Mouse (Mus musculus) heart, postnatal 0 days (tissue): ENCODE measurements around the gene Adgrg3. TPM values are rescaled to one million over a fixed set of nuclear protein-coding genes. Genes with fewer than 3 reads are reported as not detected.

Experiments used
- ATAC-seq: fragments of 200-750 bp; cut with Nextera tagmentation; 2 replicates; pipeline ENCODE4 v1.8.0; 2017; ENCODE audit warnings: low read depth, moderate number of reproducible peaks, moderate library complexity; ENCODE audit not compliant: insufficient read depth
- DNase-seq: peaks from one replicate; pipeline ENCODE4 v3.0.0-alpha.2; 2016; ENCODE audit warnings: low spot score
- H3K27ac ChIP-seq: fragments of 300-500 bp; sonication (generic); 2 replicates; pipeline ENCODE4 v1.5.1; 2014; ENCODE audit warnings: low read depth, mild to moderate bottlenecking
- H3K27me3 ChIP-seq: fragments of 300-500 bp; sonication (generic); 2 replicates; pipeline ENCODE4 v1.6.1; 2014; ENCODE audit warnings: low read length, mixed read lengths; ENCODE audit not compliant: control insufficient read depth, insufficient read depth
- H3K36me3 ChIP-seq: fragments of 300-500 bp; sonication (generic); replicated peaks from 2 replicates; pipeline ENCODE4 v1.6.1; 2014; ENCODE audit warnings: low read length, mixed read lengths; ENCODE audit not compliant: control insufficient read depth, insufficient read depth
- H3K4me1 ChIP-seq: fragments of 300-500 bp; sonication (generic); 2 replicates; pipeline ENCODE4 v1.6.1; 2014; ENCODE audit warnings: antibody characterized with exemption; ENCODE audit not compliant: control insufficient read depth, insufficient read depth
- H3K4me2 ChIP-seq: fragments of 300-500 bp; sonication (generic); 2 replicates; pipeline ENCODE4 v1.6.1; 2014; ENCODE audit warnings: low read depth, mild to moderate bottlenecking, low read length, moderate library complexity
- H3K4me3 ChIP-seq: fragments of 300-500 bp; sonication (generic); 2 replicates; pipeline ENCODE4 v1.5.1; 2014; ENCODE audit warnings: low read depth, low read length
- H3K9ac ChIP-seq: fragments of 300-500 bp; sonication (generic); replicated peaks from 2 replicates; pipeline ENCODE4 v1.6.1; 2014; ENCODE audit warnings: low read depth, low read length, mixed read lengths
- H3K9me3 ChIP-seq: fragments of 300-500 bp; sonication (generic); replicated peaks from 2 replicates; pipeline ENCODE4 v1.6.1; 2016; ENCODE audit warnings: low read length; ENCODE audit not compliant: control insufficient read depth
- CTCF ChIP-seq: IDR thresholded peaks from 2 replicates; pipeline ENCODE4 v1.5.1; 2016; ENCODE audit warnings: antibody characterized with exemption, control low read depth, low read depth
- EP300 ChIP-seq: IDR thresholded peaks from 2 replicates; pipeline ENCODE4 v1.6.1; 2016; ENCODE audit warnings: antibody characterized with exemption, low read depth
- WGBS: fragments of 180-500 bp; shearing (Covaris S2); extraction: QIAGEN DNeasy Blood & Tissue Kit; methylation state at CpG from one replicate; pipeline ENCODE4 v1.1.7; 2014; 5-methylcytosine and 5-hydroxymethylcytosine counted together
- polyA plus RNA-seq: library from polyadenylated mRNA; unstranded; fragments of >200 nt; fragmentation: Nextera tagmentation; extraction: Ambion mirVana; gene quantifications from 2 replicates; pipeline ENCODE4 v1.2.1, GENCODE M21; 2015
- total RNA-seq: library from RNA; depleted of rRNA; stranded (reverse); fragments of >200 nt; gene quantifications from 2 replicates; pipeline ENCODE4 v1.2.3, GENCODE M21; 2014; ENCODE audit warnings: low replicate concordance

Adgrg3 gene
- total and polyA plus RNA-seq, 2 experiments from 2014 or later, result 2.7 to 4.4 TPM

GRCm38 (mm10) chr8:94994006-94994405 is 23.5 kb upstream of the Adgrg3 start:
- DNase-seq (peak; percentile 66), ATAC-seq (peak; percentile 61)
- Histone ChIP-seq H3K4me3 (no peak overlapping the region), H3K9me3 (no peaks in the 10 kb centered on the region), H3K9ac (no peak overlapping the region), H3K27me3 (no peaks in the 10 kb centered on the region), H3K27ac (no peak overlapping the region), H3K4me1 (peaks cover 49% of the 10 kb centered on the region), H3K4me2 (no peak overlapping the region), H3K36me3 (no peaks in the 10 kb centered on the region)
- TF ChIP-seq CTCF, result no peak
- no peak for TF ChIP-seq EP300
- WGBS, result 6% methylated on average over 14 of the region's 14 CpGs

DNA sequence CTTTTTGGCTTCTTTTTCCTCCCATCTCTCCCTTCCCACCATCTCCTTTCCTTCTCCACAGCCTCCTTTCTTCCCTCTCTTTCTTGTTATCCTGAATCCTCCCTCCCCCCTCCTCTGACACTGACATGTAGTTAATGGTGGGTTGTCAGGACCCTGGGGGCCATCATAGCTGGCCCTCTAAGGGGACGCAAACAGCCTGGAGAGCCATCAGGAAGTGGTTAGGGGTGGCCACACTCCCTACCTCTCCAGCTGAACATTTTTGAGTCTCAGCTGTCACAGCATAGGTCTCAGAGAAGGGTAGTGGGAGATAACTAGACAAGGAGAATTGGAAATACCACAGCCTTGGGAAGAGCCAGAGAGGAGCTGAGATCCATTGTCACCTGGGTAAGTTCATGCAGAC is 23.0 kb upstream of the Adgrg3 start:
- Histone ChIP-seq H3K9me3 (no peaks in the 10 kb centered on the region), H3K27me3 (no peaks in the 10 kb centered on the region), H3K4me1 (peaks cover 49% of the 10 kb centered on the region), H3K4me2 (no peak overlapping the region), H3K9ac (no peak overlapping the region), H3K27ac (no peak overlapping the region), H3K4me3 (no peak overlapping the region), H3K36me3 (no peaks in the 10 kb centered on the region)
- DNase-seq, result no peak
- no peak for ATAC-seq
- WGBS, result 65% methylated on average over 1 of the region's 1 CpGs
- TF ChIP-seq CTCF (no peak), EP300 (no peak)

- Histone ChIP-seq H3K27ac (0 out of 2 replicates have a peak overlapping the region, but pooled peaks have one; percentile 8), H3K4me3 (no peak overlapping the region), H3K9ac (no peak overlapping the region), H3K4me1 (peaks cover 49% of the 10 kb centered on the region), H3K36me3 (no peaks in the 10 kb centered on the region), H3K9me3 (no peaks in the 10 kb centered on the region), H3K4me2 (no peak overlapping the region), H3K27me3 (no peaks in the 10 kb centered on the region)
- no peak for DNase-seq
- TF ChIP-seq EP300 (no peak), CTCF (no peak)
- 75% methylated on average over 5 of the region's 5 CpGs for WGBS
- no peak for ATAC-seq
Measured at GRCm38 (mm10) chr8:94995336-94995893, 22.1 kb upstream of the Adgrg3 start.

DNA sequence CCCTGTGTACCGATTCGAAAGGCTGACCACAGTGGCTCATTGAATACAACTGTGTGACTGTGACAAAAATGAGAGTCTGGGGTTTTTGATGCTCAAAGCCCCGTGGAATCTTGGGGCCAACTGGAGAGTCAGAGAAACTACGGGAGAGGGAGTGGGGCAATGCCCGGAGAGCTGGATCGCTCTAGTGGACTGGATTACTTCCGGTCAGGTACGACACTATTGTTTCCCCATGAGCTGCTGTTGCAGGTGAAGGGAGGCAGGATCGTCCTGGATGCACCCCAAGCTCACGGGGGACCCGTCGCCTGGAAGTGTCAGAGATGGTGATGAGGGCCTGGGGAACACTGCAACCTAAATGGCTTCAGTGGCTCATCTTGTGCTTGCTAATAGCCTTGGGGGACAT is 21.5 kb upstream of the Adgrg3 start:
- no peak for ATAC-seq

GRCm38 (mm10) chr8:94996899-94997856 is 20.3 kb upstream of the Adgrg3 start:
- H3K4me2 ChIP-seq, result no peak overlapping the region
- WGBS, result 53% methylated on average over 6 of the region's 6 CpGs
- H3K27me3 ChIP-seq, result no peaks in the 10 kb centered on the region
- H3K27ac ChIP-seq, result peak overlapping the region; percentile 80
- H3K4me1 ChIP-seq, result peaks cover 39% of the 10 kb centered on the region
- TF ChIP-seq EP300, result no peak
- no peak for TF ChIP-seq CTCF
- ATAC-seq, result no peak
- H3K9me3 ChIP-seq, result no peaks in the 10 kb centered on the region
- no peak overlapping the region for H3K9ac ChIP-seq
- DNase-seq, result no peak
- H3K36me3 ChIP-seq, result no peaks in the 10 kb centered on the region
- H3K4me3 ChIP-seq, result no peak overlapping the region

More for the DNA sequence above, 21.5 kb upstream of the Adgrg3 start:
- H3K9me3 ChIP-seq, result no peaks in the 10 kb centered on the region
- H3K4me2 ChIP-seq, result no peak overlapping the region
- H3K4me3 ChIP-seq, result no peak overlapping the region
- no peak overlapping the region for H3K27ac ChIP-seq
- TF ChIP-seq EP300 (no peak), CTCF (no peak)
- DNase-seq, result no peak
- H3K27me3 ChIP-seq, result no peaks in the 10 kb centered on the region
- peaks cover 43% of the 10 kb centered on the region for H3K4me1 ChIP-seq
- WGBS, result 85% methylated on average over 12 of the region's 12 CpGs
- H3K36me3 ChIP-seq, result no peaks in the 10 kb centered on the region
- H3K9ac ChIP-seq, result no peak overlapping the region
